Mouse (Mus musculus): ENCODE measurements around the gene Frmpd2. TPM values are rescaled to one million over a fixed set of nuclear protein-coding genes. Genes with fewer than 3 reads are reported as not detected.

The Frmpd2 gene
- polyA plus RNA-seq, 1 experiment from 2014 or later, result not detected

- 78% methylated on average over 1 of the region's 1 CpGs for WGBS
- ATAC-seq (ENCODE audit: insufficient number of reproducible peaks, insufficient read depth, low FRiP score, low TSS enrichment, low read depth), result no peak
These were observed 37.2 kb downstream of the Frmpd2 start for GRCm38 (mm10) chr14:33508660-33509059.

GRCm38 (mm10) chr14:33513877-33514276, 42.4 kb downstream of the Frmpd2 start:
- Histone ChIP-seq H3K4me1 (replicated peaks) (no peaks in the 10 kb centered on the region), H3K27me3 (no peaks in the 10 kb centered on the region), H3K27ac (no peak overlapping the region), H3K4me3 (replicated peaks) (no peak overlapping the region), H3K9me3 (no peaks in the 10 kb centered on the region), H3K36me3 (no peaks in the 10 kb centered on the region), H3K4me2 (no peak overlapping the region), H3K9ac (replicated peaks) (no peak overlapping the region)
- no peak for ATAC-seq (ENCODE audit: insufficient number of reproducible peaks, insufficient read depth, low FRiP score, low TSS enrichment, low read depth)
- WGBS, result 49% methylated on average over 5 of the region's 5 CpGs

More at GRCm38 (mm10) chr14:33508660-33509059, 37.2 kb downstream of the Frmpd2 start:
- H3K27me3 ChIP-seq, result no peaks in the 10 kb centered on the region
- H3K27ac ChIP-seq, result no peak overlapping the region
- no peak overlapping the region for H3K4me3 ChIP-seq (replicated peaks)
- no peak overlapping the region for H3K9ac ChIP-seq (replicated peaks)
- no peaks in the 10 kb centered on the region for H3K36me3 ChIP-seq
- H3K4me2 ChIP-seq, result no peak overlapping the region
- no peaks in the 10 kb centered on the region for H3K4me1 ChIP-seq (replicated peaks)
- no peaks in the 10 kb centered on the region for H3K9me3 ChIP-seq

GRCm38 (mm10) chr14:33514756-33515285, 43.3 kb downstream of the Frmpd2 start:
- no peaks in the 10 kb centered on the region for H3K27me3 ChIP-seq
- 79% methylated on average over 6 of the region's 6 CpGs for WGBS
- H3K4me3 ChIP-seq (replicated peaks), result no peak overlapping the region
- no peaks in the 10 kb centered on the region for H3K4me1 ChIP-seq (replicated peaks)
- no peak overlapping the region for H3K4me2 ChIP-seq
- no peaks in the 10 kb centered on the region for H3K36me3 ChIP-seq
- H3K27ac ChIP-seq, result no peak overlapping the region
- H3K9me3 ChIP-seq, result no peaks in the 10 kb centered on the region
- no peak for ATAC-seq (ENCODE audit: insufficient number of reproducible peaks, insufficient read depth, low FRiP score, low TSS enrichment, low read depth)
- H3K9ac ChIP-seq (replicated peaks), result no peak overlapping the region

- H3K4me2 ChIP-seq, result no peak overlapping the region
- 57% methylated on average over 3 of the region's 3 CpGs for WGBS
- no peak overlapping the region for H3K9ac ChIP-seq (replicated peaks)
- H3K4me1 ChIP-seq (replicated peaks), result no peaks in the 10 kb centered on the region
- H3K9me3 ChIP-seq, result no peaks in the 10 kb centered on the region
- H3K36me3 ChIP-seq, result no peaks in the 10 kb centered on the region
- no peak overlapping the region for H3K4me3 ChIP-seq (replicated peaks)
- no peak for ATAC-seq (ENCODE audit: insufficient number of reproducible peaks, insufficient read depth, low FRiP score, low TSS enrichment, low read depth)
- H3K27ac ChIP-seq, result no peak overlapping the region
- no peaks in the 10 kb centered on the region; the same call in 1 of the 2 replicates for H3K27me3 ChIP-seq
These were observed 50.0 kb downstream of the Frmpd2 start for GRCm38 (mm10) chr14:33521538-33521937.

- Histone ChIP-seq H3K9me3 (no peaks in the 10 kb centered on the region), H3K36me3 (no peaks in the 10 kb centered on the region), H3K27me3 (no peaks in the 10 kb centered on the region; the same call in 1 of the 2 replicates), H3K9ac (replicated peaks) (no peak overlapping the region), H3K27ac (no peak overlapping the region), H3K4me2 (no peak overlapping the region), H3K4me1 (replicated peaks) (no peaks in the 10 kb centered on the region), H3K4me3 (replicated peaks) (no peak overlapping the region)
- 69% methylated on average over 12 of the region's 12 CpGs for WGBS
- ATAC-seq (ENCODE audit: insufficient number of reproducible peaks, insufficient read depth, low FRiP score, low TSS enrichment, low read depth), result no peak
These were observed 53.9 kb downstream of the Frmpd2 start for GRCm38 (mm10) chr14:33525272-33525983.

GRCm38 (mm10) chr14:33526621-33527020, 55.1 kb downstream of the Frmpd2 start:
- Histone ChIP-seq H3K27ac (no peak overlapping the region), H3K36me3 (no peaks in the 10 kb centered on the region), H3K4me2 (no peak overlapping the region), H3K9ac (replicated peaks) (no peak overlapping the region), H3K4me3 (replicated peaks) (no peak overlapping the region), H3K27me3 (no peaks in the 10 kb centered on the region), H3K9me3 (no peaks in the 10 kb centered on the region), H3K4me1 (replicated peaks) (no peaks in the 10 kb centered on the region)
- ATAC-seq (ENCODE audit: insufficient number of reproducible peaks, insufficient read depth, low FRiP score, low TSS enrichment, low read depth), result no peak
- 68% methylated on average over 2 of the region's 2 CpGs for WGBS

- H3K4me3 ChIP-seq (replicated peaks), result no peak overlapping the region
- no peak overlapping the region for H3K4me2 ChIP-seq
- no peak overlapping the region for H3K9ac ChIP-seq (replicated peaks)
- H3K4me1 ChIP-seq (replicated peaks), result no peaks in the 10 kb centered on the region
- H3K27ac ChIP-seq, result no peak overlapping the region
- 76% methylated on average over 3 of the region's 3 CpGs for WGBS
- H3K9me3 ChIP-seq, result no peaks in the 10 kb centered on the region
- H3K36me3 ChIP-seq, result no peaks in the 10 kb centered on the region
- H3K27me3 ChIP-seq, result no peaks in the 10 kb centered on the region
- no peak for ATAC-seq (ENCODE audit: insufficient number of reproducible peaks, insufficient read depth, low FRiP score, low TSS enrichment, low read depth)
These were observed 56.4 kb downstream of the Frmpd2 start for GRCm38 (mm10) chr14:33527938-33528337.

- H3K9ac ChIP-seq (replicated peaks), result no peak overlapping the region
- no peaks in the 10 kb centered on the region for H3K27me3 ChIP-seq
- H3K4me2 ChIP-seq, result no peak overlapping the region
- WGBS, result 86% methylated on average over 8 of the region's 8 CpGs
- no peaks in the 10 kb centered on the region for H3K9me3 ChIP-seq
- no peaks in the 10 kb centered on the region for H3K4me1 ChIP-seq (replicated peaks)
- ATAC-seq (ENCODE audit: insufficient number of reproducible peaks, insufficient read depth, low FRiP score, low TSS enrichment, low read depth), result no peak
- no peak overlapping the region for H3K27ac ChIP-seq
- H3K4me3 ChIP-seq (replicated peaks), result no peak overlapping the region
- H3K36me3 ChIP-seq, result no peaks in the 10 kb centered on the region
These were observed 59.9 kb downstream of the Frmpd2 start for GRCm38 (mm10) chr14:33531331-33531912.

GRCm38 (mm10) chr14:33532792-33533191, 61.3 kb downstream of the Frmpd2 start:
- Histone ChIP-seq H3K27me3 (no peaks in the 10 kb centered on the region), H3K4me2 (no peak overlapping the region), H3K4me1 (replicated peaks) (no peaks in the 10 kb centered on the region), H3K27ac (no peak overlapping the region), H3K9me3 (no peaks in the 10 kb centered on the region), H3K9ac (replicated peaks) (no peak overlapping the region), H3K36me3 (no peaks in the 10 kb centered on the region), H3K4me3 (replicated peaks) (no peak overlapping the region)
- no peak for ATAC-seq (ENCODE audit: insufficient number of reproducible peaks, insufficient read depth, low FRiP score, low TSS enrichment, low read depth)
- WGBS, result 81% methylated on average over 5 of the region's 5 CpGs

- H3K27me3 ChIP-seq, result no peaks in the 10 kb centered on the region
- no peak for ATAC-seq (ENCODE audit: insufficient number of reproducible peaks, insufficient read depth, low FRiP score, low TSS enrichment, low read depth)
- no peak overlapping the region for H3K27ac ChIP-seq
- 50% methylated on average over 1 of the region's 1 CpGs for WGBS
- no peaks in the 10 kb centered on the region for H3K4me1 ChIP-seq (replicated peaks)
- H3K36me3 ChIP-seq, result no peaks in the 10 kb centered on the region
- no peaks in the 10 kb centered on the region for H3K9me3 ChIP-seq
- H3K9ac ChIP-seq (replicated peaks), result no peak overlapping the region
- no peak overlapping the region for H3K4me3 ChIP-seq (replicated peaks)
- H3K4me2 ChIP-seq, result no peak overlapping the region
These were observed 62.0 kb downstream of the Frmpd2 start for GRCm38 (mm10) chr14:33533516-33533915.

- H3K27me3 ChIP-seq, result no peaks in the 10 kb centered on the region
- H3K4me2 ChIP-seq, result no peak overlapping the region
- no peak overlapping the region for H3K27ac ChIP-seq
- no peak overlapping the region for H3K9ac ChIP-seq (replicated peaks)
- H3K36me3 ChIP-seq, result no peaks in the 10 kb centered on the region
- ATAC-seq (ENCODE audit: insufficient number of reproducible peaks, insufficient read depth, low FRiP score, low TSS enrichment, low read depth), result no peak
- WGBS, result 66% methylated on average over 6 of the region's 6 CpGs
- no peak overlapping the region for H3K4me3 ChIP-seq (replicated peaks)
- H3K9me3 ChIP-seq, result no peaks in the 10 kb centered on the region
- no peaks in the 10 kb centered on the region for H3K4me1 ChIP-seq (replicated peaks)
These were observed 63.8 kb downstream of the Frmpd2 start for GRCm38 (mm10) chr14:33535317-33535716.
